18 mouse cellular contexts compared by ENCODE assay signal in the genomic region with DNA sequence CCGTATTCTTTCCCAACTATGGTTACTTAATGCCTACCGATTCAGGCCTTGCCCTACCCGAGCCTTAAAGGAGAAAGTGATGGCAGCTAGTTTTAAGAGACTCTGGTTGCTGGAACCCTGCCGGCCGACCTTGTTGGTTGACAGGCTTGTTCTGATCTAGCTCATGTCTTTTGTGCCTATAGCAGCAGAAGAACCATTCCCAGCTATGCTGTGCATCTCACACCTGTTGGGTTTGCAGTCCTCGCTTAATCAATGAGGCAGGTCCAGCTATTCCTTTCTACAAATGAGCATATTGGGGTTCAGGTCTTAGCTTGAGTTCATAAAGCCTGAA. TPM values are rescaled to one million over a fixed set of nuclear protein-coding genes. Genes with fewer than 3 reads are reported as not detected.
"Had no signal": no experiment of that assay in that cellular context is flagged by ENCODE, and none has a peak within 500 bp of the region (broad histone marks: within the 10 kb centered on the region; RNA-seq: fewer than 3 reads in every experiment).

No protein-coding gene starts in this region.

- H3K4me1 ChIP-seq: midbrain, embryonic 10.5 days; midbrain, embryonic 12.5 days; neural tube, embryonic 15.5 days; stomach, embryonic 15.5 days had no signal

- H3K36me3 ChIP-seq: midbrain, embryonic 10.5 days; midbrain, embryonic 12.5 days; stomach, embryonic 15.5 days had no signal

- H3K27me3 ChIP-seq: midbrain, embryonic 12.5 days; neural tube, embryonic 13.5 days; neural tube, embryonic 15.5 days; stomach, embryonic 15.5 days had no signal

- H3K4me3 ChIP-seq: midbrain, embryonic 10.5 days; midbrain, embryonic 12.5 days; myocyte; neural tube, embryonic 13.5 days; neural tube, embryonic 15.5 days; stomach, embryonic 15.5 days had no signal

- DNase-seq: right cerebral cortex, adult 18-20 months; right cerebral cortex, postnatal 25 days; right cerebral cortex, postnatal 4 days; thymus, adult 2 months; thymus, postnatal 25 days; thymus, postnatal 4 days had no signal

- H3K27ac ChIP-seq: midbrain, embryonic 10.5 days; midbrain, embryonic 12.5 days; neural tube, embryonic 13.5 days; neural tube, embryonic 15.5 days; stomach, embryonic 15.5 days; stomach, postnatal 0 days had no signal

RNA-seq across cellular contexts. Expression of gene Fam83c, which starts 28.8 kb away (rescaled TPM):
- total RNA-seq: megakaryocyte, adult 5-6 weeks; megakaryocyte-erythroid progenitor cell, adult 5-6 weeks had no signal
- polyA plus RNA-seq: myocyte; spleen, adult 2 months; testis, adult 2 months had no signal

RNA-seq across cellular contexts. Expression of gene Mmp24, which starts 30.7 kb away (rescaled TPM):
- polyA plus RNA-seq: lung, embryonic 14.5 days; spleen, adult 2 months had no signal

RNA-seq across cellular contexts. Expression of gene Procr, which starts 55.0 kb away (rescaled TPM):
- total RNA-seq: megakaryocyte-erythroid progenitor cell, adult 5-6 weeks had no signal
